Mouse (Mus musculus): ENCODE results near the gene H3f3b. TPM values are rescaled to one million over a fixed set of nuclear protein-coding genes. Genes with fewer than 3 reads are reported as not detected.

Gene H3f3b
- polyA plus RNA-seq, 1 experiment: 502 TPM

- H3K27me3 ChIP-seq (ENCODE audit: control insufficient read depth, insufficient read depth, insufficient read length): no peaks in the 10 kb centered on the region
- TF ChIP-seq MAX (IDR thresholded peaks at IDR 0.05; ENCODE audit: low read depth) (no peak), POLR2A (IDR thresholded peaks at IDR 0.05; ENCODE audit: insufficient read length, low read depth) (no peak), E2F4 (IDR thresholded peaks at IDR 0.05; ENCODE audit: insufficient read depth) (no peak), SRF (IDR thresholded peaks at IDR 0.05; ENCODE audit: control insufficient read depth, insufficient read length, low read depth) (no peak), TCF3 (IDR thresholded peaks at IDR 0.05; ENCODE audit: insufficient read length, low read depth) (no peak), CEBPB (IDR thresholded peaks at IDR 0.05; ENCODE audit: insufficient read depth, poor library complexity, severe bottlenecking) (no peak), POLR2AphosphoS2 (IDR thresholded peaks at IDR 0.05; ENCODE audit: insufficient read length, low read depth) (no peak), REST (IDR thresholded peaks at IDR 0.05; ENCODE audit: insufficient read depth, insufficient read length) (no peak), MYOD1 (IDR thresholded peaks at IDR 0.05; ENCODE audit: control insufficient read depth in 1 of 3, insufficient read length in 2 of 3, low read depth in 2 of 3) (no peak), USF1 (IDR thresholded peaks at IDR 0.05; ENCODE audit: low read depth) (no peak), MYOG (IDR thresholded peaks at IDR 0.05; ENCODE audit: control insufficient read depth in 1 of 3, insufficient read depth in 1 of 3, insufficient read length in 2 of 3, low read depth in 2 of 3) (no peak), TCF12 (IDR thresholded peaks at IDR 0.05; ENCODE audit: insufficient read depth, poor library complexity, severe bottlenecking) (no peak)
- H3ac ChIP-seq (ENCODE audit: control insufficient read depth, insufficient read length): no peak overlapping the region
- H3K36me3 ChIP-seq (ENCODE audit: control insufficient read depth, insufficient read depth): peaks cover 27% of the 10 kb centered on the region
- H3K4me3 ChIP-seq: no peak overlapping the region
- H3K79me2 ChIP-seq (ENCODE audit: control insufficient read depth, insufficient read depth): no peaks in the 10 kb centered on the region
- no peak overlapping the region for H3K4me2 ChIP-seq (ENCODE audit: low read depth)
Measured at GRCm38 (mm10) chr11:116057237-116057881, 29.6 kb upstream of the H3f3b start.

GRCm38 (mm10) chr11:116055873-116056272, 28.1 kb upstream of the H3f3b start:
- Histone ChIP-seq H3K4me2 (ENCODE audit: low read depth) (no peak overlapping the region), H3ac (ENCODE audit: control insufficient read depth, insufficient read length) (no peak overlapping the region), H3K79me2 (ENCODE audit: control insufficient read depth, insufficient read depth) (no peaks in the 10 kb centered on the region), H3K27me3 (ENCODE audit: control insufficient read depth, insufficient read depth, insufficient read length) (no peaks in the 10 kb centered on the region), H3K4me3 (no peak overlapping the region), H3K36me3 (ENCODE audit: control insufficient read depth, insufficient read depth) (peaks cover 33% of the 10 kb centered on the region)
- TF ChIP-seq TCF12 (IDR thresholded peaks at IDR 0.05; ENCODE audit: insufficient read depth, poor library complexity, severe bottlenecking) (no peak), MYOD1 (IDR thresholded peaks at IDR 0.05; ENCODE audit: control insufficient read depth in 1 of 3, insufficient read length in 2 of 3, low read depth in 2 of 3) (no peak), E2F4 (IDR thresholded peaks at IDR 0.05; ENCODE audit: insufficient read depth) (no peak), POLR2AphosphoS2 (IDR thresholded peaks at IDR 0.05; ENCODE audit: insufficient read length, low read depth) (no peak), MYOG (IDR thresholded peaks at IDR 0.05; ENCODE audit: control insufficient read depth in 1 of 3, insufficient read depth in 1 of 3, insufficient read length in 2 of 3, low read depth in 2 of 3) (no peak), USF1 (IDR thresholded peaks at IDR 0.05; ENCODE audit: low read depth) (no peak), REST (IDR thresholded peaks at IDR 0.05; ENCODE audit: insufficient read depth, insufficient read length) (no peak)

GRCm38 (mm10) chr11:116053510-116054229, 25.9 kb upstream of the H3f3b start:
- Histone ChIP-seq H3K4me3 (no peak overlapping the region), H3K27me3 (ENCODE audit: control insufficient read depth, insufficient read depth, insufficient read length) (no peaks in the 10 kb centered on the region), H3K4me2 (ENCODE audit: low read depth) (no peak overlapping the region), H3K79me2 (ENCODE audit: control insufficient read depth, insufficient read depth) (no peaks in the 10 kb centered on the region), H3ac (ENCODE audit: control insufficient read depth, insufficient read length) (no peak overlapping the region), H3K36me3 (ENCODE audit: control insufficient read depth, insufficient read depth) (peaks cover 34% of the 10 kb centered on the region)
- TF ChIP-seq MAX (IDR thresholded peaks at IDR 0.05; ENCODE audit: low read depth): no peak
- TF ChIP-seq USF1 (IDR thresholded peaks at IDR 0.05; ENCODE audit: low read depth): no peak

- no peak overlapping the region for H3ac ChIP-seq (ENCODE audit: control insufficient read depth, insufficient read length)
- H3K36me3 ChIP-seq (ENCODE audit: control insufficient read depth, insufficient read depth): peaks cover 33% of the 10 kb centered on the region
- no peak overlapping the region for H3K4me2 ChIP-seq (ENCODE audit: low read depth)
- TF ChIP-seq CEBPB (IDR thresholded peaks at IDR 0.05; ENCODE audit: insufficient read depth, poor library complexity, severe bottlenecking) (no peak), E2F4 (IDR thresholded peaks at IDR 0.05; ENCODE audit: insufficient read depth) (no peak), POLR2AphosphoS2 (IDR thresholded peaks at IDR 0.05; ENCODE audit: insufficient read length, low read depth) (no peak), MYOD1 (IDR thresholded peaks at IDR 0.05; ENCODE audit: control insufficient read depth in 1 of 3, insufficient read length in 2 of 3, low read depth in 2 of 3) (no peak), SRF (IDR thresholded peaks at IDR 0.05; ENCODE audit: control insufficient read depth, insufficient read length, low read depth) (no peak), REST (IDR thresholded peaks at IDR 0.05; ENCODE audit: insufficient read depth, insufficient read length) (no peak), TCF12 (IDR thresholded peaks at IDR 0.05; ENCODE audit: insufficient read depth, poor library complexity, severe bottlenecking) (no peak), MYOG (IDR thresholded peaks at IDR 0.05; ENCODE audit: control insufficient read depth in 1 of 3, insufficient read depth in 1 of 3, insufficient read length in 2 of 3, low read depth in 2 of 3) (no peak), MAX (IDR thresholded peaks at IDR 0.05; ENCODE audit: low read depth) (no peak), USF1 (IDR thresholded peaks at IDR 0.05; ENCODE audit: low read depth) (no peak), POLR2A (IDR thresholded peaks at IDR 0.05; ENCODE audit: insufficient read length, low read depth) (no peak), TCF3 (IDR thresholded peaks at IDR 0.05; ENCODE audit: insufficient read length, low read depth) (no peak)
- H3K4me3 ChIP-seq: no peak overlapping the region
- peaks cover 15% of the 10 kb centered on the region for H3K79me2 ChIP-seq (ENCODE audit: control insufficient read depth, insufficient read depth)
- H3K27me3 ChIP-seq (ENCODE audit: control insufficient read depth, insufficient read depth, insufficient read length): no peaks in the 10 kb centered on the region
Measured at GRCm38 (mm10) chr11:116050196-116050595, 22.4 kb upstream of the H3f3b start.

- peaks cover 21% of the 10 kb centered on the region for H3K79me2 ChIP-seq (ENCODE audit: control insufficient read depth, insufficient read depth)
- H3ac ChIP-seq (ENCODE audit: control insufficient read depth, insufficient read length): no peak overlapping the region
- TF ChIP-seq POLR2AphosphoS2 (IDR thresholded peaks at IDR 0.05; ENCODE audit: insufficient read length, low read depth): no peak
- TF ChIP-seq POLR2A (IDR thresholded peaks at IDR 0.05; ENCODE audit: insufficient read length, low read depth): no peak
- TF ChIP-seq MYOD1 (IDR thresholded peaks at IDR 0.05; ENCODE audit: control insufficient read depth in 1 of 3, insufficient read length in 2 of 3, low read depth in 2 of 3): no peak
- no peak for TF ChIP-seq USF1 (IDR thresholded peaks at IDR 0.05; ENCODE audit: low read depth)
- no peaks in the 10 kb centered on the region for H3K27me3 ChIP-seq (ENCODE audit: control insufficient read depth, insufficient read depth, insufficient read length)
- no peak overlapping the region for H3K4me3 ChIP-seq
- peaks cover 33% of the 10 kb centered on the region for H3K36me3 ChIP-seq (ENCODE audit: control insufficient read depth, insufficient read depth)
- no peak overlapping the region for H3K4me2 ChIP-seq (ENCODE audit: low read depth)
Measured at GRCm38 (mm10) chr11:116049610-116050009, 21.8 kb upstream of the H3f3b start.

Measured in myocyte (in vitro differentiated cells).